Mouse (Mus musculus) bone marrow, adult 2 months (tissue): ENCODE data around the gene Rbm44. TPM values are rescaled to one million over a fixed set of nuclear protein-coding genes. Genes with fewer than 3 reads are reported as not detected.
A peak's percentile ranks its signal among the peaks of the same experiment; 100 is the strongest.

ENCODE experiments used
- H3K27ac ChIP-seq: fragments of 200-500 bp; 2 replicates; pipeline ENCODE4 v1.5.1; 2012; ENCODE audit warnings: low read depth, mild to moderate bottlenecking, control low read depth, inconsistent platforms, low read length; ENCODE audit not compliant: control insufficient read depth, poor library complexity, insufficient read depth
- H3K4me1 ChIP-seq: fragments of 200-500 bp; 2 replicates; pipeline ENCODE4 v1.6.1; 2011; ENCODE audit warnings: low read length; ENCODE audit not compliant: control insufficient read depth, insufficient read depth
- H3K4me3 ChIP-seq: fragments of 200-500 bp; replicated peaks from 2 replicates; pipeline ENCODE3; 2011; ENCODE audit warnings: mild to moderate bottlenecking, low read depth, low read length, control low read depth; ENCODE audit not compliant: control insufficient read depth
- CTCF ChIP-seq: fragments of 200-500 bp; IDR thresholded peaks from 2 replicates; pipeline ENCODE4 v1.5.1; 2011; ENCODE audit warnings: low read length, control low read depth; ENCODE audit not compliant: control insufficient read depth, insufficient read depth
- POLR2A ChIP-seq: fragments of 200-500 bp; IDR thresholded peaks from 2 replicates; pipeline ENCODE4 v1.6.1; 2011; ENCODE audit warnings: low read depth, mild to moderate bottlenecking, control low read depth, low read length, borderline replicate concordance; ENCODE audit not compliant: control insufficient read depth
- WGBS: fragments of 180-500 bp; shearing (Covaris S2); methylation state at CpG from one replicate; pipeline ENCODE4 v1.1.7; 2018; 5-methylcytosine and 5-hydroxymethylcytosine counted together
- polyA plus RNA-seq: library from polyadenylated mRNA; stranded (reverse); fragments of >200 nt; gene quantifications from 2 replicates; pipeline ENCODE4 v1.2.4, GENCODE M21; 2011; ENCODE audit warnings: low replicate concordance; ENCODE audit not compliant: missing spikeins, insufficient read depth, insufficient read length

Gene Rbm44
- polyA plus RNA-seq, 1 experiment: 11.0 TPM

DNA sequence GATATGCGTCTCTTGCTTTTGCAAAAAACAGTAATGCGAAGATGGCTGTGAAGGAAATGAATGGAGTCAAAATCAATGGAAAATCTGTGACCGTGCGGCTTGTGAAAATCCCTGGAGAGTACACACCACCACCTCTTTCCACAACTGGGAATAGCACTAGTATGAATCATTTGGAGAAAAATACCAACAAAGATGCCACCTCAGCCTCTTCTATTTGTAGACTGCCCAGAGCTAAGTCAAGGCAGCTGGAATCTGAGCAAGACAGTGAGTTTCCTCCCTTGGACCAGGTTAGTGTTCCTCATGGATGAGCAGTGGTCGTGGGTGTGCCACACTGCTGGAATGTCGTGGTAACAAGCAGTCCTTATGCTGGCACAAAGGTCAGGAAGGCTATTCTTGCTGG is 21.9 kb downstream of the Rbm44 start:
- no peak overlapping the region for H3K4me3 ChIP-seq
- WGBS: 75% methylated on average over 6 of the region's 6 CpGs
- no peak overlapping the region for H3K27ac ChIP-seq
- TF ChIP-seq POLR2A: no peak
- no peak for TF ChIP-seq CTCF
- H3K4me1 ChIP-seq: no peaks in the 10 kb centered on the region

DNA sequence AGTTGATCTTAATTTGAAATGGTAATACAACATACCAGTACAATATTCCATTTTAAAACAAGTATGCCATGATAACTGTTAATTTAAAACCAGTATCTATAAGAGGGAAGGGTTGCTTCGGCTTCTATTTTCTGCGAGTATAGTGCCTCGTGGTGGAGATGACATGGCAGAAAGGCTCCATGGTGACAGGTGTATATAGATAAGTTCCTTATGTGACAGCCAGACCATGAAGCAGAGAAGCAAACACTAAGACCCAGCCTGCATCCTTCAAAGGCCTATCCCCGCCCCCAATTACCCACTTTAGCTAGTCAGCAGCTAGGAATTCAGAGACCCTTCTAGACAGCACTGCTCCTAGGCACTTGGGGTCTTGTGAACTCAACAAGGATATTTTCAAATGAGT is 24.3 kb downstream of the Rbm44 start:
- H3K27ac ChIP-seq: no peak overlapping the region
- no peak overlapping the region for H3K4me3 ChIP-seq
- TF ChIP-seq POLR2A: no peak
- TF ChIP-seq CTCF: no peak
- WGBS: 58% methylated on average over 4 of the region's 4 CpGs
- no peaks in the 10 kb centered on the region for H3K4me1 ChIP-seq

DNA sequence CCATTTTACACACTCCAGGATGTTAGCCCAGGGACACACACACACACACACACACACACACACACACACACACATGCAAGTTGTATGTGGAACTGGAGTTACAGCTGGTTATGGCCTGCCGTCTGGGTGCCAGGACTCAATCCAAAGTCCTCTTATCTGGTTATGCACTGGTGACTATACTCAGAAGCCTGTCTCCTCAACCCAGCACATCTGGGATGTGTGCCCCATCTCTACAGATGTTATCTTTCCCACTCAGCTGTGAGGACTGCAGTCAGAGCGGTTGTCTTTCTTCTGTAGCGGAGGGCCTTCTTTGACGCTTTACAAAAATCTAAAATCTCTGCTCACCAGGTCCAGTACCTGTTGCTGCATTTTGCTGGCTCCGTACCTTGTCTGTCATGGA is 29.9 kb downstream of the Rbm44 start:
- TF ChIP-seq CTCF: no peak
- no peak for TF ChIP-seq POLR2A
- H3K27ac ChIP-seq: peak overlapping the region; percentile 10; the same call in 1 of the 2 replicates
- H3K4me3 ChIP-seq: no peak overlapping the region
- WGBS: 73% methylated on average over 5 of the region's 5 CpGs
- H3K4me1 ChIP-seq: no peaks in the 10 kb centered on the region; the same call in 1 of the 2 replicates

DNA sequence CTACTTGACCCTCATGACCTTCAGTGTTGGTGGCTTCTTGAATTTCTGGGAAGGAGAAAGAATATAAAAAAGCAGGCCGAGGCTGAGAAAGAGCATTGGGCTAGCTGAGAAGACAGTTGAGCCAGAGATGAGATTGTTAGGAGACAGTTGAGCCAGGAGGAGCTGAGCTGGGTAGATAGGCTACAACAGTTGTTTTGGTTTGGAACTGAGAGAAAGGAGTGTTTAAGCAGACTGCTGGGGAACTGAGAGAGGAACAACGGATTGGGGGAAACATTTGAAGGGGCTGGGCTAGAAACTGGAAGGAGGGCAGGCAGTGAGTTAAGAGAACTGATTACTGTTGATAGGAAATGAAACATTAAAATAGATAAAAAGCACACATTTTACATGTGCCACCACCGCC is 31.1 kb downstream of the Rbm44 start:
- Histone ChIP-seq H3K4me3 (no peak overlapping the region), H3K4me1 (peaks cover 1% of the 10 kb centered on the region; the same call in 1 of the 2 replicates), H3K27ac (no peak overlapping the region)
- TF ChIP-seq POLR2A (no peak), CTCF (no peak)
- 44% methylated on average over 3 of the region's 3 CpGs for WGBS

DNA sequence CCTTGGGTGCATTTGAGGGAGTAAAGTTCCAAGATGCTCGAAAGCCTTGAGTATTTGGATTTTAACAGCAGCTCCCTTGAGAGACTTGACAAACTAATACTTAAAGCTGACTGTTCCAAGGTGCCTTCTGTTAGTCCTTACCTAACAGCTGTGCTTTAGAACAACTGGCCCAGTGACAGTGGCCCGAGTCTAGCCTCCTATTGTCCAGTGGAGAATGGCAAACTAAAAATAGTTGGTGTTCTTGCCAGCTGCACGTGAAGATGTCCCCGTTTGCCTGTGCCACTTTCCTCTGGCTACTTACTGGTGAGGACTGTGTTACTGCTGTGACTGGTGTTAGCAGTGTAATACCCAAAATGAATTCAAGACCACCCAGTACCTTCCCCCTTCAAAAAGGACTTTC is 32.0 kb downstream of the Rbm44 start:
- Histone ChIP-seq H3K4me1 (peaks cover 3% of the 10 kb centered on the region; the same call in 1 of the 2 replicates), H3K27ac (no peak overlapping the region), H3K4me3 (no peak overlapping the region)
- TF ChIP-seq CTCF: no peak
- TF ChIP-seq POLR2A: no peak
- WGBS: 76% methylated on average over 4 of the region's 4 CpGs

DNA sequence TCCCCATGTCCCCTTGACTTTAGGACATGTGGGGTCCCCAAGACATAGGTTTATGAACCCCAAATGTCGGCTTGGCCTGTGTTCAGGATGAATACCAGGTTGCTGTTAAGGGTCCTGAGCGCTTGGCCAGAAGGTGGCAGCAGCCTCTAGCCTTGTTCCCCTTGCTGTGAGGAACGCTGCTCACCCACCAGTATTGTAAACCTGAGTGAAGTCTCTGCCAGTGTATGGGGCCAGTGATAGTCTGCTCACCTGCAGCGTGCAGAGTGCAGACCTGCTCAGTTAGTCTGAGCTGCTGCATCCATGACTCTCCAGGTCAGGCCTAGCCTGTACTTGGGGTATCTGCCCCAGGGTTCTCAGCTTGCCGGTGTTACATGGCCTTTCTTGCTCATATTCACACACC is 34.2 kb downstream of the Rbm44 start:
- Histone ChIP-seq H3K27ac (no peak overlapping the region), H3K4me1 (peaks cover 4% of the 10 kb centered on the region), H3K4me3 (peak overlapping the region; percentile 81)
- 8% methylated on average over 5 of the region's 5 CpGs for WGBS
- TF ChIP-seq POLR2A (no peak), CTCF (peak; percentile 99)

DNA sequence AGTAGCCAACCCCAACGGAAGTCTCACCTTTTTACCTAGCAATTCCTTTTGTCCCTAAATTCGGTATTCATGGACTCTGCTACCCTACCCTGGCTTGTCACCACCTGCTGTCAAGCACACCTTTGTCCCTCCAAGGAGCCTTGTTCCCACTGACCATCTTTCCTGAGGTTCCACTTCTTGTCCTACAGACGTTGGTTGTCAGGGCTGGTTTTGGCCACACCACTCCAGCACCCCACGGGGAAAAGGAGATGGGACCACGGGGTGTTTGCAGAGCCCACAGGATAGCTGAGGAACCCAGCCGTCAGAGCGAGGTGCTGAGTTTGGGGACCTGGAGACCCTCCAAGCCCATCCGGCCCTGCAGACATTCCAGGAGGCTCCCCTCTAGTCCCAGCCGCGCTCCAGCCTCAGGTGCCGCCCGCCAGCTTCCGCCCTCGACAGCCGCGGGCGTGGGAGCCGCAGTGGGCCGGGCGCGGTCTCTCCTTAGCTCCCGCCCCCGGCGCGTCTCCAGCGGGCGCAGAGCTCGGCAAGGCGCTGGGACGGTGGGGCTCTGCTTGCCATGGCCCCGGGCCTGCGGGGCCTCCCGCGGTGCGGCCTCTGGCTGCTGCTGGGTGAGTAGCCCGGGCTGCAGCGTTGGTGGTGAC is 34.8 kb downstream of the Rbm44 start, which contains the start of gene Ramp1:
Gene Ramp1 (plus strand): TSS at position 290 of the 641 bp plus-strand sequence.
- under 1% methylated on average over 37 of the region's 37 CpGs for WGBS
- H3K4me3 ChIP-seq: peak within 1 kb of the TSS; percentile 81
- H3K4me1 ChIP-seq: peaks cover 4% of the 10 kb centered on the region
- TF ChIP-seq CTCF (no peak), POLR2A (peak; percentile 42; the same call in 1 of the 2 replicates)
- peak within 1 kb of the TSS; percentile 72 for H3K27ac ChIP-seq

DNA sequence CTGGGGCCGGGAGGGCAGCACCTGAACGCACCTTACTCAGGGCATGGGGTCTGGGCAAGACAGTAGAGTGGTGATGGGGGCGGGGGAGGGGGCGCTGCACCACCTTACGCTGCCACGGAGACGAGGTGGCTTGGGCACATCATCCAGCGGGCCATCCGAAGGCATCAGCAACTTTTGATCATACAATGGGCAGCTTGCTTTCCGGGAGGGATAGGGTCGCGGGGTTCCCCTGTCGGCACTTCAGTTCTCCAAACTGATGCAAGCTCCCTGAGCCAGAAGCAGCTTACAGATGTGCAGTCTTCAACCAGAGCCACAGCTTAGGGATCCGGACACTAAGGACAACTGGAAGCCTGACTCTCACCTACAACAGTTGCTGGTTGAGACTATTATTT is 35.3 kb downstream of the Rbm44 start:
- Histone ChIP-seq H3K4me3 (peak overlapping the region; percentile 81), H3K27ac (peak overlapping the region; percentile 72), H3K4me1 (peaks cover 4% of the 10 kb centered on the region)
- TF ChIP-seq POLR2A (0 out of 2 replicates have a peak, but pooled peaks have one; percentile 3), CTCF (no peak)
- whole genome bisulfite sequencing: 1% methylated on average over 14 of the region's 14 CpGs

DNA sequence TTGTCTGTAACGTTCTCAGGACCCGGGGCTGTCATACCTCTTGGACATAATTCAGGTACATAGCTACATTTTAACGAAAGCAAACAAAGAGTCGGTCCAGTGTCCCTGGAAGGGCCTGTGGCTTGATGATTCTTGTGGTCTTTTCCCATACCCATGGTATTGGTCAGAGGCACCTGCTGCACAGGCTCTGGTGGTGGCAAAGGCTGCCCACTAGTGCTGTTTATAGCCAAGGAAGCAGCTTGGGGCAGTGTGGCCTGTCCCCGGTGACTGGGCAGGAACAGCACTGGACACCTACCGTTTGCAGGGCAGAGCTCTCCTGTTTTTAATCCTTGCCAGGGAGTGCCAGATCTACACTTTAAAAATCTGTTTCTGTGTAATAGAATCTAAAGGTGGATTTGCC is 35.8 kb downstream of the Rbm44 start:
- H3K27ac ChIP-seq: peak overlapping the region; percentile 20; the same call in 1 of the 2 replicates
- H3K4me1 ChIP-seq: peaks cover 4% of the 10 kb centered on the region
- H3K4me3 ChIP-seq: peak overlapping the region; percentile 81
- TF ChIP-seq CTCF (0 out of 2 replicates have a peak, but pooled peaks have one; percentile 6), POLR2A (no peak)
- WGBS: 5% methylated on average over 6 of the region's 6 CpGs
